Mouse (Mus musculus) gastrocnemius, postnatal 14 days (tissue): Measurements from ENCODE around the gene Mlycd. TPM values are rescaled to one million over a fixed set of nuclear protein-coding genes. Genes with fewer than 3 reads are reported as not detected.

ENCODE experiments used
- DNase-seq: peaks from one replicate; pipeline ENCODE4 v3.0.0; 2021; ENCODE audit warnings: mixed read lengths
- intact Hi-C: fragments of 180-260 bp; cut with DNase I; formaldehyde crosslinking; loops from one replicate; pipeline ENCODE4 v1.15.1; 2025; ENCODE audit warnings: low total_unique reads
- total RNA-seq, 2 experiments: library from RNA; stranded (reverse); gene quantifications; 2 replicates each; pipeline ENCODE4 v1.2.3; 2021

Mlycd gene
- total RNA-seq, 2 experiments from 2014 or later = 67.6 to 94.0 TPM

- DNase-seq = peak; percentile 41
- intact Hi-C loops = no loop called here
These were observed 4.6 kb downstream of the Mlycd start for GRCm38 (mm10) chr8:119399255-119399654.

- DNase-seq = no peak
- intact Hi-C loops = no loop called here
These were observed 5.5 kb downstream of the Mlycd start for GRCm38 (mm10) chr8:119400122-119400671.

GRCm38 (mm10) chr8:119400904-119401303 lies 6.2 kb downstream of the Mlycd start:
- intact Hi-C loops = no loop called here
- DNase-seq = no peak

GRCm38 (mm10) chr8:119403912-119404311 lies 9.2 kb downstream of the Mlycd start:
- no peak for DNase-seq
- intact Hi-C loops = no loop called here

- no peak for DNase-seq
- intact Hi-C loops = no loop called here
These were observed 10.0 kb downstream of the Mlycd start for GRCm38 (mm10) chr8:119404648-119405047.

GRCm38 (mm10) chr8:119408311-119408710 lies 13.6 kb downstream of the Mlycd start:
- DNase-seq = no peak
- intact Hi-C loops = no loop called here

GRCm38 (mm10) chr8:119412037-119412734 lies 17.5 kb downstream of the Mlycd start:
- peak; percentile 4 for DNase-seq
- intact Hi-C loops = loop anchor here (10.0 kb wide), 1 partner anchor 83 kb away; no protein-coding TSS in a partner anchor

- intact Hi-C loops = loop anchor here (10.0 kb wide), 1 partner anchor 82 kb away; no protein-coding TSS in a partner anchor
- DNase-seq = peak; percentile 76
These were observed 18.2 kb downstream of the Mlycd start for GRCm38 (mm10) chr8:119412735-119413498.

GRCm38 (mm10) chr8:119413605-119414004 lies 18.9 kb downstream of the Mlycd start:
- no peak for DNase-seq
- intact Hi-C loops = loop anchor here (10.0 kb wide), 1 partner anchor 81 kb away; no protein-coding TSS in a partner anchor

GRCm38 (mm10) chr8:119420318-119420717 lies 25.6 kb downstream of the Mlycd start:
- no peak for DNase-seq
- intact Hi-C loops = no loop called here

GRCm38 (mm10) chr8:119421603-119422122 lies 27.0 kb downstream of the Mlycd start:
- DNase-seq = no peak
- intact Hi-C loops = no loop called here

- peak; percentile 47 for DNase-seq
- intact Hi-C loops = no loop called here
These were observed 27.5 kb downstream of the Mlycd start for GRCm38 (mm10) chr8:119422123-119422711.

GRCm38 (mm10) chr8:119423631-119424141 lies 29.0 kb downstream of the Mlycd start:
- DNase-seq = peak; percentile 42
- intact Hi-C loops = no loop called here

GRCm38 (mm10) chr8:119424199-119424733 lies 29.6 kb downstream of the Mlycd start:
- intact Hi-C loops = no loop called here
- no peak for DNase-seq

GRCm38 (mm10) chr8:119424740-119425139 lies 30.1 kb downstream of the Mlycd start:
- intact Hi-C loops = no loop called here
- DNase-seq = peak; percentile 39

- peak; percentile 42 for DNase-seq
- intact Hi-C loops = no loop called here
These were observed 30.9 kb downstream of the Mlycd start for GRCm38 (mm10) chr8:119425533-119425932.

GRCm38 (mm10) chr8:119426069-119426735 lies 31.5 kb downstream of the Mlycd start:
- intact Hi-C loops = no loop called here
- no peak for DNase-seq

- peak; percentile 65 for DNase-seq
- intact Hi-C loops = no loop called here
These were observed 33.1 kb downstream of the Mlycd start for GRCm38 (mm10) chr8:119427634-119428349.
